Mouse (Mus musculus) kidney, embryonic 14.5 days (tissue): Measurements from ENCODE around the gene Otop2. TPM values are rescaled to one million over a fixed set of nuclear protein-coding genes. Genes with fewer than 3 reads are reported as not detected.

Experiments
- ATAC-seq: fragments of 200-750 bp; cut with Nextera tagmentation; 2 replicates; pipeline ENCODE4 v1.8.0; 2017; ENCODE audit warnings: moderate number of reproducible peaks, mild to moderate bottlenecking, moderate TSS enrichment, moderate library complexity; ENCODE audit not compliant: low FRiP score, low TSS enrichment
- H3K27ac ChIP-seq: fragments of 300-500 bp; sonication (generic); 2 replicates; pipeline ENCODE4 v1.5.1; 2014; ENCODE audit warnings: low read depth, mild to moderate bottlenecking, low read length, moderate library complexity, mixed read lengths
- H3K27me3 ChIP-seq: fragments of 300-500 bp; sonication (generic); 2 replicates; pipeline ENCODE4 v1.6.1; 2014; ENCODE audit warnings: mild to moderate bottlenecking, low read length; ENCODE audit not compliant: control insufficient read depth, insufficient read depth
- H3K36me3 ChIP-seq: fragments of 300-500 bp; sonication (generic); 2 replicates; pipeline ENCODE4 v1.6.1; 2014; ENCODE audit warnings: low read length, mixed read lengths; ENCODE audit not compliant: control insufficient read depth, insufficient read depth
- H3K4me1 ChIP-seq: fragments of 300-500 bp; sonication (generic); 2 replicates; pipeline ENCODE4 v1.6.1; 2014; ENCODE audit warnings: low read length, mixed read lengths; ENCODE audit not compliant: control insufficient read depth, insufficient read depth
- H3K4me2 ChIP-seq: fragments of 300-500 bp; sonication (generic); replicated peaks from 2 replicates; pipeline ENCODE4 v1.6.1; 2014; ENCODE audit warnings: low read depth, mild to moderate bottlenecking, low read length
- H3K4me3 ChIP-seq: fragments of 300-500 bp; sonication (generic); 2 replicates; pipeline ENCODE4 v1.5.1; 2014; ENCODE audit warnings: mild to moderate bottlenecking, low read length
- H3K9ac ChIP-seq: fragments of 300-500 bp; sonication (generic); 2 replicates; pipeline ENCODE4 v1.6.1; 2014; ENCODE audit warnings: low read depth, mild to moderate bottlenecking, low read length, moderate library complexity
- H3K9me3 ChIP-seq: fragments of 300-500 bp; sonication (generic); 2 replicates; pipeline ENCODE4 v1.6.1; 2016; ENCODE audit warnings: low read length; ENCODE audit not compliant: control insufficient read depth
- WGBS: fragments of 180-500 bp; shearing (Covaris S2); extraction: QIAGEN DNeasy Blood & Tissue Kit; methylation state at CpG from one replicate; pipeline ENCODE4 v1.1.7; 2014; 5-methylcytosine and 5-hydroxymethylcytosine counted together
- polyA plus RNA-seq: library from polyadenylated mRNA; unstranded; fragments of >200 nt; fragmentation: Nextera tagmentation; extraction: Ambion mirVana; gene quantifications from 2 replicates; pipeline ENCODE4 v1.2.1, GENCODE M21; 2014

The Otop2 gene
- polyA plus RNA-seq, 1 experiment from 2014 or later = 0.15 TPM

GRCm38 (mm10) chr11:115290919-115291318, 16.0 kb upstream of the Otop2 start:
- H3K27ac ChIP-seq = no peak overlapping the region
- H3K36me3 ChIP-seq = no peaks in the 10 kb centered on the region
- 55% methylated on average over 6 of the region's 6 CpGs for WGBS
- H3K4me3 ChIP-seq = no peak overlapping the region
- no peak overlapping the region for H3K9ac ChIP-seq
- no peak overlapping the region for H3K4me2 ChIP-seq
- H3K4me1 ChIP-seq = no peaks in the 10 kb centered on the region
- H3K27me3 ChIP-seq = no peaks in the 10 kb centered on the region
- ATAC-seq = no peak
- H3K9me3 ChIP-seq = no peaks in the 10 kb centered on the region

GRCm38 (mm10) chr11:115291503-115291902, 15.5 kb upstream of the Otop2 start:
- ATAC-seq = no peak
- H3K36me3 ChIP-seq = no peaks in the 10 kb centered on the region
- no peaks in the 10 kb centered on the region for H3K4me1 ChIP-seq
- H3K4me2 ChIP-seq = no peak overlapping the region
- H3K4me3 ChIP-seq = no peak overlapping the region
- H3K9ac ChIP-seq = no peak overlapping the region
- H3K27me3 ChIP-seq = no peaks in the 10 kb centered on the region
- no peak overlapping the region for H3K27ac ChIP-seq
- no peaks in the 10 kb centered on the region for H3K9me3 ChIP-seq
- 77% methylated on average over 10 of the region's 10 CpGs for WGBS

- WGBS = 67% methylated on average over 14 of the region's 14 CpGs
- H3K27ac ChIP-seq = no peak overlapping the region
- ATAC-seq = no peak
- H3K4me2 ChIP-seq = no peak overlapping the region
- H3K4me1 ChIP-seq = no peaks in the 10 kb centered on the region
- no peaks in the 10 kb centered on the region for H3K9me3 ChIP-seq
- H3K27me3 ChIP-seq = peaks cover 12% of the 10 kb centered on the region
- no peak overlapping the region for H3K9ac ChIP-seq
- no peaks in the 10 kb centered on the region for H3K36me3 ChIP-seq
- no peak overlapping the region for H3K4me3 ChIP-seq
These were observed 14.2 kb upstream of the Otop2 start for GRCm38 (mm10) chr11:115292631-115293375.

- no peak overlapping the region for H3K4me2 ChIP-seq
- no peaks in the 10 kb centered on the region for H3K9me3 ChIP-seq
- H3K9ac ChIP-seq = no peak overlapping the region
- H3K4me3 ChIP-seq = no peak overlapping the region
- H3K4me1 ChIP-seq = no peaks in the 10 kb centered on the region
- WGBS = 81% methylated on average over 11 of the region's 11 CpGs
- no peak for ATAC-seq
- peaks cover 18% of the 10 kb centered on the region for H3K27me3 ChIP-seq
- H3K27ac ChIP-seq = no peak overlapping the region
- no peaks in the 10 kb centered on the region for H3K36me3 ChIP-seq
These were observed 11.0 kb upstream of the Otop2 start for GRCm38 (mm10) chr11:115295939-115296338.

GRCm38 (mm10) chr11:115296471-115297210, 10.3 kb upstream of the Otop2 start:
- WGBS = 50% methylated on average over 21 of the region's 21 CpGs
- H3K27me3 ChIP-seq = peaks cover 18% of the 10 kb centered on the region
- 0 out of 2 replicates have a peak overlapping the region, but pooled peaks have one; percentile 55 for H3K9ac ChIP-seq
- no peaks in the 10 kb centered on the region for H3K36me3 ChIP-seq
- H3K9me3 ChIP-seq = no peaks in the 10 kb centered on the region
- H3K27ac ChIP-seq = no peak overlapping the region
- no peak for ATAC-seq
- peak overlapping the region; percentile 87 for H3K4me2 ChIP-seq
- peak overlapping the region; percentile 44 for H3K4me3 ChIP-seq
- no peaks in the 10 kb centered on the region for H3K4me1 ChIP-seq

DNA sequence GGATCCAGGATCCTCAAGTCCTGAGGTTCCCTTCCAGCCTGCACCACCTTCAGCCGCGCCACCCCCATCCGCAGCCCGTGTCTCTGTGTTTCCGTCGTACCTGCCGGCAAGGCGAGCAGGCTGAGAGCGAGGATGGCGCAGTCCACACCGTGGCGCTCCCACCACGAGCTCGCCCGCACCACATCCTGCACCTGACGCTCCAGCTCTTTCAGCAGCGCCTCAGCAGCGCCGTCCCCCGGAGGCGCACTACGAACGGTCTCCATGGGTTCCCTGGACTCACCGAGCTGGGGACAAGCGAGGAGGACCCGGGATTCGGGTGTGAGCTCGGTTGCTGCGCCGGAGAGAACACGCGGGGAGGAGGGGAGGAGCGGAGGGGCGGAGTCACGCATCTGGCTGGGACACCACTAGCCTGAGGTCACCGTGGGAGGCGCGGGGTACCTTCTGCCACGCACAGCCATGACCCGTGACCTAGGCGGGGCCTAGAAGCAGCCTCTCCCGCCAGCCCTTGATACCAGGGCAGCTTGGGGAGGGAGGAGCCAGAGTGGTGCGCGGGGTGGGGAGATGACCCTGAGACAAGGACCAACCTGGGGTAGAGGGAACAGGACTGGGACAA, 9.6 kb upstream of the Otop2 start, which contains the start of gene Fads6:
Gene Fads6 (minus strand): TSS at position 450 of the 613 bp plus-strand sequence.
- WGBS = under 1% methylated on average over 43 of the region's 44 CpGs
- no peak within 1 kb of the TSS for H3K27ac ChIP-seq
- peak; percentile 83 for ATAC-seq
- H3K36me3 ChIP-seq = no peaks in the 10 kb centered on the region
- peak within 1 kb of the TSS; percentile 87 for H3K4me2 ChIP-seq
- H3K4me3 ChIP-seq = peak within 1 kb of the TSS; percentile 44
- no peaks in the 10 kb centered on the region for H3K4me1 ChIP-seq
- peak within 1 kb of the TSS; percentile 55 for H3K9ac ChIP-seq
- no peaks in the 10 kb centered on the region for H3K9me3 ChIP-seq
- H3K27me3 ChIP-seq = peaks cover 18% of the 10 kb centered on the region

DNA sequence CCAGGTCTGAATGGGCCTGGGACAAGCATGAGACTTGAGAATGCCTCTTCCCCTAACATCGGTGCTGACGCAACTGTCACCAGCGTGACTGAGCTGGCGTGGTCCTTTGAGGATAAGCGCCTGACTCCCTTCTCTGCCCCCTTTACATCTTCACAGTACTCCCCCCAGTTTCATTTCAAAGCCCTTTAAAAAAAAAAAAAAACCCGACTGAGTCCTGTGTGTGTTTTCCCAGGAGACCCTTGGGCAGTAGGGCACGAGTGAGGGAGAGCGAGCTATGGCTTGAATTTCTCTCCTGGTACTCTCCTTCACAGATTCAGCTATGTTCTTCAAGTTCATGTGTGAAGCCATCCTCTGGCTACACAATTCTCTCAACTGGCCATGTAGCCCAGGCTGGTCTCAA, 8.8 kb upstream of the Otop2 start:
- no peak for ATAC-seq
- Histone ChIP-seq H3K9ac (no peak overlapping the region), H3K27ac (no peak overlapping the region), H3K4me1 (no peaks in the 10 kb centered on the region), H3K36me3 (no peaks in the 10 kb centered on the region), H3K4me3 (no peak overlapping the region), H3K27me3 (peaks cover 18% of the 10 kb centered on the region), H3K4me2 (no peak overlapping the region), H3K9me3 (no peaks in the 10 kb centered on the region)
- WGBS = 63% methylated on average over 8 of the region's 8 CpGs

GRCm38 (mm10) chr11:115300745-115301144, 6.2 kb upstream of the Otop2 start:
- H3K4me1 ChIP-seq = no peaks in the 10 kb centered on the region
- H3K9ac ChIP-seq = no peak overlapping the region
- no peak overlapping the region for H3K4me3 ChIP-seq
- H3K27ac ChIP-seq = no peak overlapping the region
- 85% methylated on average over 4 of the region's 4 CpGs for WGBS
- no peaks in the 10 kb centered on the region for H3K36me3 ChIP-seq
- H3K4me2 ChIP-seq = no peak overlapping the region
- H3K27me3 ChIP-seq = peaks cover 18% of the 10 kb centered on the region
- no peaks in the 10 kb centered on the region for H3K9me3 ChIP-seq
- ATAC-seq = no peak

GRCm38 (mm10) chr11:115301351-115301750, 5.6 kb upstream of the Otop2 start:
- Histone ChIP-seq H3K4me3 (no peak overlapping the region), H3K27me3 (peaks cover 18% of the 10 kb centered on the region), H3K4me2 (no peak overlapping the region), H3K9ac (no peak overlapping the region), H3K9me3 (no peaks in the 10 kb centered on the region), H3K36me3 (no peaks in the 10 kb centered on the region), H3K4me1 (no peaks in the 10 kb centered on the region), H3K27ac (no peak overlapping the region)
- no peak for ATAC-seq
- WGBS = 94% methylated on average over 2 of the region's 2 CpGs
